Mouse (Mus musculus): ENCODE measurements around the gene Dsel. TPM values are rescaled to one million over a fixed set of nuclear protein-coding genes. Genes with fewer than 3 reads are reported as not detected.
A peak's percentile ranks its signal among the peaks of the same experiment; 100 is the strongest.

Dsel gene
- 0.34 and 0.70 TPM in 2 replicates for polyA plus RNA-seq (2012; rRNA removed)

- Histone ChIP-seq H3K4me3 (ENCODE audit: control insufficient read depth, low read depth, low read length) (peak within 1 kb of the TSS; percentile 86), H3K27ac (ENCODE audit: control insufficient read depth, insufficient read depth, low read depth, low read length) (peak within 1 kb of the TSS; percentile 46), H3K36me3 (ENCODE audit: control insufficient read depth, insufficient read depth, low read length) (no peaks in the 10 kb centered on the region), H3K27me3 (ENCODE audit: control insufficient read depth, insufficient read depth, low read length) (no peaks in the 10 kb centered on the region), H3K4me1 (ENCODE audit: control insufficient read depth, insufficient read depth, low read length) (no peaks in the 10 kb centered on the region)
- TF ChIP-seq POLR2A (IDR thresholded peaks at IDR 0.05; ENCODE audit: control insufficient read depth, low read depth, low read length) (peak; percentile 56; the same call in 1 of the 2 replicates), CTCF (IDR thresholded peaks at IDR 0.05; ENCODE audit: control insufficient read depth, insufficient read depth, insufficient replicate concordance, low read depth, low read length) (no peak)
Measured at GRCm38 (mm10) chr1:111864779-111865165, at the start of gene Dsel. TSS of gene Dsel (minus strand) at chr1:111864918.

GRCm38 (mm10) chr1:111911424-111911823 is 46.7 kb upstream of the Dsel start:
- Histone ChIP-seq H3K27me3 (ENCODE audit: control insufficient read depth, insufficient read depth, low read length) (no peaks in the 10 kb centered on the region), H3K27ac (ENCODE audit: control insufficient read depth, insufficient read depth, low read depth, low read length) (no peak overlapping the region), H3K4me3 (ENCODE audit: control insufficient read depth, low read depth, low read length) (no peak overlapping the region), H3K36me3 (ENCODE audit: control insufficient read depth, insufficient read depth, low read length) (no peaks in the 10 kb centered on the region), H3K4me1 (ENCODE audit: control insufficient read depth, insufficient read depth, low read length) (no peaks in the 10 kb centered on the region)
- TF ChIP-seq CTCF (IDR thresholded peaks at IDR 0.05; ENCODE audit: control insufficient read depth, insufficient read depth, insufficient replicate concordance, low read depth, low read length) (no peak), POLR2A (IDR thresholded peaks at IDR 0.05; ENCODE audit: control insufficient read depth, low read depth, low read length) (no peak)

- Histone ChIP-seq H3K27me3 (ENCODE audit: control insufficient read depth, insufficient read depth, low read length) (no peaks in the 10 kb centered on the region), H3K27ac (ENCODE audit: control insufficient read depth, insufficient read depth, low read depth, low read length) (no peak overlapping the region), H3K4me3 (ENCODE audit: control insufficient read depth, low read depth, low read length) (no peak overlapping the region), H3K4me1 (ENCODE audit: control insufficient read depth, insufficient read depth, low read length) (no peaks in the 10 kb centered on the region), H3K36me3 (ENCODE audit: control insufficient read depth, insufficient read depth, low read length) (no peaks in the 10 kb centered on the region)
- TF ChIP-seq POLR2A (IDR thresholded peaks at IDR 0.05; ENCODE audit: control insufficient read depth, low read depth, low read length) (no peak), CTCF (IDR thresholded peaks at IDR 0.05; ENCODE audit: control insufficient read depth, insufficient read depth, insufficient replicate concordance, low read depth, low read length) (no peak)
Measured at GRCm38 (mm10) chr1:111883336-111883735, 18.6 kb upstream of the Dsel start.

- H3K36me3 ChIP-seq (ENCODE audit: control insufficient read depth, insufficient read depth, low read length), result no peaks in the 10 kb centered on the region
Measured at GRCm38 (mm10) chr1:111875784-111876183, 11.1 kb upstream of the Dsel start.

GRCm38 (mm10) chr1:111873196-111873595 is 8.5 kb upstream of the Dsel start:
- no peaks in the 10 kb centered on the region for H3K27me3 ChIP-seq (ENCODE audit: control insufficient read depth, insufficient read depth, low read length)
- no peaks in the 10 kb centered on the region for H3K4me1 ChIP-seq (ENCODE audit: control insufficient read depth, insufficient read depth, low read length)
- TF ChIP-seq CTCF (IDR thresholded peaks at IDR 0.05; ENCODE audit: control insufficient read depth, insufficient read depth, insufficient replicate concordance, low read depth, low read length), result no peak
- no peak for TF ChIP-seq POLR2A (IDR thresholded peaks at IDR 0.05; ENCODE audit: control insufficient read depth, low read depth, low read length)
- no peaks in the 10 kb centered on the region for H3K36me3 ChIP-seq (ENCODE audit: control insufficient read depth, insufficient read depth, low read length)
- no peak overlapping the region for H3K27ac ChIP-seq (ENCODE audit: control insufficient read depth, insufficient read depth, low read depth, low read length)
- H3K4me3 ChIP-seq (ENCODE audit: control insufficient read depth, low read depth, low read length), result no peak overlapping the region

More at GRCm38 (mm10) chr1:111875784-111876183, 11.1 kb upstream of the Dsel start:
- Histone ChIP-seq H3K27me3 (ENCODE audit: control insufficient read depth, insufficient read depth, low read length) (no peaks in the 10 kb centered on the region), H3K27ac (ENCODE audit: control insufficient read depth, insufficient read depth, low read depth, low read length) (no peak overlapping the region), H3K4me3 (ENCODE audit: control insufficient read depth, low read depth, low read length) (no peak overlapping the region), H3K4me1 (ENCODE audit: control insufficient read depth, insufficient read depth, low read length) (no peaks in the 10 kb centered on the region)
- TF ChIP-seq CTCF (IDR thresholded peaks at IDR 0.05; ENCODE audit: control insufficient read depth, insufficient read depth, insufficient replicate concordance, low read depth, low read length), result no peak
- no peak for TF ChIP-seq POLR2A (IDR thresholded peaks at IDR 0.05; ENCODE audit: control insufficient read depth, low read depth, low read length)

- Histone ChIP-seq H3K4me3 (ENCODE audit: control insufficient read depth, low read depth, low read length) (no peak overlapping the region), H3K27ac (ENCODE audit: control insufficient read depth, insufficient read depth, low read depth, low read length) (no peak overlapping the region), H3K4me1 (ENCODE audit: control insufficient read depth, insufficient read depth, low read length) (no peaks in the 10 kb centered on the region), H3K27me3 (ENCODE audit: control insufficient read depth, insufficient read depth, low read length) (no peaks in the 10 kb centered on the region), H3K36me3 (ENCODE audit: control insufficient read depth, insufficient read depth, low read length) (no peaks in the 10 kb centered on the region)
- TF ChIP-seq POLR2A (IDR thresholded peaks at IDR 0.05; ENCODE audit: control insufficient read depth, low read depth, low read length), result no peak
- TF ChIP-seq CTCF (IDR thresholded peaks at IDR 0.05; ENCODE audit: control insufficient read depth, insufficient read depth, insufficient replicate concordance, low read depth, low read length), result no peak
Measured at GRCm38 (mm10) chr1:111865467-111865866, 749 bp upstream of the Dsel start.

- Histone ChIP-seq H3K36me3 (ENCODE audit: control insufficient read depth, insufficient read depth, low read length) (no peaks in the 10 kb centered on the region), H3K27ac (ENCODE audit: control insufficient read depth, insufficient read depth, low read depth, low read length) (peak overlapping the region; percentile 46), H3K4me3 (ENCODE audit: control insufficient read depth, low read depth, low read length) (peak overlapping the region; percentile 86), H3K4me1 (ENCODE audit: control insufficient read depth, insufficient read depth, low read length) (no peaks in the 10 kb centered on the region), H3K27me3 (ENCODE audit: control insufficient read depth, insufficient read depth, low read length) (no peaks in the 10 kb centered on the region)
- peak; percentile 48; the same call in 1 of the 2 replicates for TF ChIP-seq CTCF (IDR thresholded peaks at IDR 0.05; ENCODE audit: control insufficient read depth, insufficient read depth, insufficient replicate concordance, low read depth, low read length)
- TF ChIP-seq POLR2A (IDR thresholded peaks at IDR 0.05; ENCODE audit: control insufficient read depth, low read depth, low read length), result no peak
Measured at GRCm38 (mm10) chr1:111864063-111864778, 497 bp downstream of the Dsel start.

Measured in testis, adult 2 months (tissue).